Mouse (Mus musculus): ENCODE results near the gene Cngb1. TPM values are rescaled to one million over a fixed set of nuclear protein-coding genes. Genes with fewer than 3 reads are reported as not detected.
A peak's percentile ranks its signal among the peaks of the same experiment; 100 is the strongest.

Gene Cngb1
- total RNA-seq, 2 experiments from 2014 or later = 0.23 to 0.56 TPM

- intact Hi-C loops (cut with DNase I) = no loop called here
- TF ChIP-seq CTCF (IDR thresholded peaks at IDR 0.05) = no peak
- Histone ChIP-seq H3K27ac (no peak overlapping the region), H3K4me3 (no peak overlapping the region)
- no peak for DNase-seq (ENCODE audit: extremely low spot score in 1 of 2, low spot score in 2 of 2)
Measured at GRCm38 (mm10) chr8:95272871-95273270, 33.5 kb downstream of the Cngb1 start.

- intact Hi-C loops (cut with DNase I) = no loop called here
- H3K27ac ChIP-seq = no peak overlapping the region
- no peak for DNase-seq (ENCODE audit: extremely low spot score in 1 of 2, low spot score in 2 of 2)
- TF ChIP-seq CTCF (IDR thresholded peaks at IDR 0.05) = no peak
- H3K4me3 ChIP-seq = no peak overlapping the region
Measured at GRCm38 (mm10) chr8:95271841-95272240, 34.5 kb downstream of the Cngb1 start.

- DNase-seq (ENCODE audit: extremely low spot score in 1 of 2, low spot score in 2 of 2) = no peak
- Histone ChIP-seq H3K4me3 (no peak overlapping the region), H3K27ac (no peak overlapping the region)
- TF ChIP-seq CTCF (IDR thresholded peaks at IDR 0.05) = no peak
- intact Hi-C loops (cut with DNase I) = no loop called here
Measured at GRCm38 (mm10) chr8:95270501-95270900, 35.9 kb downstream of the Cngb1 start.

- TF ChIP-seq CTCF (IDR thresholded peaks at IDR 0.05) = no peak
- intact Hi-C loops (cut with DNase I) = no loop called here
- no peak overlapping the region for H3K27ac ChIP-seq
Measured at GRCm38 (mm10) chr8:95262181-95262580, 44.2 kb downstream of the Cngb1 start.

GRCm38 (mm10) chr8:95255611-95256010 is 50.8 kb downstream of the Cngb1 start:
- no peak for TF ChIP-seq CTCF (IDR thresholded peaks at IDR 0.05)
- no peak for DNase-seq (ENCODE audit: extremely low spot score in 1 of 2, low spot score in 2 of 2)
- intact Hi-C loops (cut with DNase I) = loop anchor here (1.0 to 10.0 kb wide), 3 partner anchors 47 to 279 kb away; partner anchors contain the start of genes Ccdc113 and Zfp319
- no peak overlapping the region for H3K4me3 ChIP-seq
- H3K27ac ChIP-seq = no peak overlapping the region

More at GRCm38 (mm10) chr8:95262181-95262580, 44.2 kb downstream of the Cngb1 start:
- no peak overlapping the region for H3K4me3 ChIP-seq
- DNase-seq (ENCODE audit: extremely low spot score in 1 of 2, low spot score in 2 of 2) = no peak

GRCm38 (mm10) chr8:95254564-95255434 is 51.6 kb downstream of the Cngb1 start:
- intact Hi-C loops (cut with DNase I) = loop anchor here (1.0 to 10.0 kb wide), 3 partner anchors 48 to 280 kb away; partner anchors contain the start of genes Ccdc113 and Zfp319
- DNase-seq (ENCODE audit: extremely low spot score in 1 of 2, low spot score in 2 of 2) = peak; percentile 93 to 97
- no peak overlapping the region for H3K27ac ChIP-seq
- peak; percentile 95 for TF ChIP-seq CTCF (IDR thresholded peaks at IDR 0.05)
- H3K4me3 ChIP-seq = peak overlapping the region; percentile 43

GRCm38 (mm10) chr8:95252056-95252455 is 54.3 kb downstream of the Cngb1 start:
- no peak overlapping the region for H3K4me3 ChIP-seq
- DNase-seq (ENCODE audit: extremely low spot score in 1 of 2, low spot score in 2 of 2) = no peak
- intact Hi-C loops (cut with DNase I) = loop anchor here (10.0 kb wide), 1 partner anchor 283 kb away; the partner anchor contains the start of gene Ccdc113
- H3K27ac ChIP-seq = no peak overlapping the region
- no peak for TF ChIP-seq CTCF (IDR thresholded peaks at IDR 0.05)

- H3K27ac ChIP-seq = no peak overlapping the region
- H3K4me3 ChIP-seq = no peak overlapping the region
- intact Hi-C loops (cut with DNase I) = loop anchor here (10.0 kb wide), 1 partner anchor 285 kb away; the partner anchor contains the start of gene Ccdc113
- TF ChIP-seq CTCF (IDR thresholded peaks at IDR 0.05) = peak; percentile 23
- DNase-seq (ENCODE audit: extremely low spot score in 1 of 2, low spot score in 2 of 2) = no peak
Measured at GRCm38 (mm10) chr8:95249847-95250246, 56.5 kb downstream of the Cngb1 start.

GRCm38 (mm10) chr8:95247277-95247676 is 59.1 kb downstream of the Cngb1 start:
- no peak overlapping the region for H3K27ac ChIP-seq
- intact Hi-C loops (cut with DNase I) = no loop called here
- H3K4me3 ChIP-seq = no peak overlapping the region
- DNase-seq (ENCODE audit: extremely low spot score in 1 of 2, low spot score in 2 of 2) = no peak
- no peak for TF ChIP-seq CTCF (IDR thresholded peaks at IDR 0.05)

GRCm38 (mm10) chr8:95245180-95245579 is 61.2 kb downstream of the Cngb1 start:
- H3K27ac ChIP-seq = no peak overlapping the region
- DNase-seq (ENCODE audit: extremely low spot score in 1 of 2, low spot score in 2 of 2) = no peak
- no peak for TF ChIP-seq CTCF (IDR thresholded peaks at IDR 0.05)
- intact Hi-C loops (cut with DNase I) = no loop called here
- H3K4me3 ChIP-seq = no peak overlapping the region

GRCm38 (mm10) chr8:95243853-95244252 is 62.5 kb downstream of the Cngb1 start:
- H3K27ac ChIP-seq = no peak overlapping the region
- intact Hi-C loops (cut with DNase I) = no loop called here
- TF ChIP-seq CTCF (IDR thresholded peaks at IDR 0.05) = no peak
- DNase-seq (ENCODE audit: extremely low spot score in 1 of 2, low spot score in 2 of 2) = no peak
- no peak overlapping the region for H3K4me3 ChIP-seq

- Histone ChIP-seq H3K27ac (no peak overlapping the region), H3K4me3 (no peak overlapping the region)
- no peak for TF ChIP-seq CTCF (IDR thresholded peaks at IDR 0.05)
- peak; percentile 23 to 24 for DNase-seq (ENCODE audit: extremely low spot score in 1 of 2, low spot score in 2 of 2)
- intact Hi-C loops (cut with DNase I) = no loop called here
Measured at GRCm38 (mm10) chr8:95242826-95243571, 63.4 kb downstream of the Cngb1 start.
